Mouse (Mus musculus) heart, postnatal 0 days (tissue): Measurements from ENCODE around the gene Tmem79. TPM values are rescaled to one million over a fixed set of nuclear protein-coding genes. Genes with fewer than 3 reads are reported as not detected.
"Not testable (repeated sequence)": the region's sequence is repeated elsewhere in the genome, so short reads cannot be mapped to it uniquely, and the experiment has no call there.

Experiments used
- ATAC-seq: fragments of 200-750 bp; cut with Nextera tagmentation; 2 replicates; pipeline ENCODE4 v1.8.0; 2017; ENCODE audit warnings: low read depth, moderate number of reproducible peaks, moderate library complexity; ENCODE audit not compliant: insufficient read depth
- DNase-seq: peaks from one replicate; pipeline ENCODE4 v3.0.0-alpha.2; 2016; ENCODE audit warnings: low spot score
- H3K27ac ChIP-seq: fragments of 300-500 bp; sonication (generic); 2 replicates; pipeline ENCODE4 v1.5.1; 2014; ENCODE audit warnings: low read depth, mild to moderate bottlenecking
- H3K27me3 ChIP-seq: fragments of 300-500 bp; sonication (generic); 2 replicates; pipeline ENCODE4 v1.6.1; 2014; ENCODE audit warnings: low read length, mixed read lengths; ENCODE audit not compliant: control insufficient read depth, insufficient read depth
- H3K36me3 ChIP-seq: fragments of 300-500 bp; sonication (generic); replicated peaks from 2 replicates; pipeline ENCODE4 v1.6.1; 2014; ENCODE audit warnings: low read length, mixed read lengths; ENCODE audit not compliant: control insufficient read depth, insufficient read depth
- H3K4me1 ChIP-seq: fragments of 300-500 bp; sonication (generic); 2 replicates; pipeline ENCODE4 v1.6.1; 2014; ENCODE audit warnings: antibody characterized with exemption; ENCODE audit not compliant: control insufficient read depth, insufficient read depth
- H3K4me2 ChIP-seq: fragments of 300-500 bp; sonication (generic); 2 replicates; pipeline ENCODE4 v1.6.1; 2014; ENCODE audit warnings: low read depth, mild to moderate bottlenecking, low read length, moderate library complexity
- H3K4me3 ChIP-seq: fragments of 300-500 bp; sonication (generic); 2 replicates; pipeline ENCODE4 v1.5.1; 2014; ENCODE audit warnings: low read depth, low read length
- H3K9ac ChIP-seq: fragments of 300-500 bp; sonication (generic); replicated peaks from 2 replicates; pipeline ENCODE4 v1.6.1; 2014; ENCODE audit warnings: low read depth, low read length, mixed read lengths
- H3K9me3 ChIP-seq: fragments of 300-500 bp; sonication (generic); replicated peaks from 2 replicates; pipeline ENCODE4 v1.6.1; 2016; ENCODE audit warnings: low read length; ENCODE audit not compliant: control insufficient read depth
- CTCF ChIP-seq: IDR thresholded peaks from 2 replicates; pipeline ENCODE4 v1.5.1; 2016; ENCODE audit warnings: antibody characterized with exemption, control low read depth, low read depth
- EP300 ChIP-seq: IDR thresholded peaks from 2 replicates; pipeline ENCODE4 v1.6.1; 2016; ENCODE audit warnings: antibody characterized with exemption, low read depth
- WGBS: fragments of 180-500 bp; shearing (Covaris S2); extraction: QIAGEN DNeasy Blood & Tissue Kit; methylation state at CpG from one replicate; pipeline ENCODE4 v1.1.7; 2014; 5-methylcytosine and 5-hydroxymethylcytosine counted together
- polyA plus RNA-seq: library from polyadenylated mRNA; unstranded; fragments of >200 nt; fragmentation: Nextera tagmentation; extraction: Ambion mirVana; gene quantifications from 2 replicates; pipeline ENCODE4 v1.2.1, GENCODE M21; 2015
- total RNA-seq: library from RNA; depleted of rRNA; stranded (reverse); fragments of >200 nt; gene quantifications from 2 replicates; pipeline ENCODE4 v1.2.3, GENCODE M21; 2014; ENCODE audit warnings: low replicate concordance

Gene Tmem79
- total and polyA plus RNA-seq, 2 experiments from 2014 or later, result 1.6 to 3.7 TPM

DNA sequence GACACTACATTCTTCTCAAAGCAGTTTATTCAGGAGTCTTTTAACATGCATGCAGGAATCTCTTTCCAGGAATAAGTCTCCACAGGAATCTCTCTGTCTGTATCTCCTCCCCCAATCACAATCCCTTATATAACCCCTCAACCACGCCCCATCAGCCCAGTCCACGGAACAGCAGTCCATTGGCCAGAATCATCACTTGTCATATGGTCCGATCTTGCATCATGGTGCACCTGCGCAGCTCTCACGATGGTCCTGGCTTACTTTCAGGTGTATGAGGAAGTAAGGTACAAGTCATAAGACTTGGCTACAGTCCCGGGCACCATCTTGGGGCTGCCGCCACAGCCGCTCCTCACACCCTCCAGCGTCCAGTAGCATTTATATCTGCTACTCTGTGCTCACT lies 36.7 kb upstream of the Tmem79 start, which contains the start of gene Bglap3:
TSS of gene Bglap3 (minus strand) at position 101 of the 400 bp plus-strand sequence.
- not testable (repeated sequence) for H3K9me3 ChIP-seq, DNase-seq, H3K4me1 ChIP-seq, ATAC-seq, H3K27me3 ChIP-seq, H3K27ac ChIP-seq, H3K4me2 ChIP-seq, H3K9ac ChIP-seq, H3K36me3 ChIP-seq, H3K4me3 ChIP-seq
- 84% methylated on average over 9 of the region's 9 CpGs for WGBS

DNA sequence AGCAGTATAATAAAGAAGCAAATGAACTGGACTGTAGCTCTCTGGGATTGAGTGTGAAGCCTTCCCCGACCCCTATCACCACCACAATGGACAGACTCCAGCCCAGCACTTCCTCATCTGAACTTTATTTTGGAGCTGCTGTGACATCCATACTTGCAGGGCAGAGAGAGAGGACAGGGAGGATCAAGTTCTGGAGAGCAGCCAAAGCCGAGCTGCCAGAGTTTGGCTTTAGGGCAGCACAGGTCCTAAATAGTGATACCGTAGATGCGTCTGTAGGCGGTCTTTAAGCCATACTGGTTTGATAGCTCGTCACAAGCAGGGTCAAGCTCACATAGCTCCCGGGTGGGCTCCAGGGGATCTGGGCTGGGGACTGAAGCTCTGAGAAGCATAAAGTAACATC lies 32.6 kb upstream of the Tmem79 start:
- peaks cover 10% of the 10 kb centered on the region for H3K27me3 ChIP-seq
- WGBS, result 52% methylated on average over 7 of the region's 7 CpGs
- not testable (repeated sequence) for H3K4me1 ChIP-seq, H3K9ac ChIP-seq, H3K36me3 ChIP-seq, ATAC-seq, DNase-seq, H3K27ac ChIP-seq, H3K4me2 ChIP-seq, H3K4me3 ChIP-seq, H3K9me3 ChIP-seq

DNA sequence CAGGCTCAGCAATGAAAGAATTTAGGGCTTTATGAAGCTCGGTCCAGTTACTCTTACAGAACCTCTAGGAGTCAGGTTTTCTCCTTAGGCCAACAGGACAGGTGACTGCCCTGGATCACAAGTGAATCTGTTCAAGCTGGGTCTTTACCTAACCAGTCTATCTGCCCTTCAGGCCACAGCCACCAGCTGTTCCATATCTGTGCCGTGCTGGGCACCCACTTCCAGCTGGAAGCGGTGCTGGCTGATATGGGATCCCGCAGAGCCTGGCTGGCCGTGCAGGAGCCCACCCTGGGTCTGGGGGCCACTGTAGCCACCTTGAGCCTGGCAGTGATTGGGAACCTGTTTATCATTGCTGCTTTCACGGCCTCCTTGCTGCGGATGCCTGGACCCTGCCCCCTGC lies 31.6 kb upstream of the Tmem79 start:
- H3K4me3 ChIP-seq, ATAC-seq, H3K9ac ChIP-seq, H3K27ac ChIP-seq, H3K4me1 ChIP-seq, DNase-seq, H3K36me3 ChIP-seq, H3K9me3 ChIP-seq, H3K4me2 ChIP-seq: not testable (repeated sequence)
- peaks cover 10% of the 10 kb centered on the region for H3K27me3 ChIP-seq
- WGBS, result 53% methylated on average over 3 of the region's 7 CpGs

DNA sequence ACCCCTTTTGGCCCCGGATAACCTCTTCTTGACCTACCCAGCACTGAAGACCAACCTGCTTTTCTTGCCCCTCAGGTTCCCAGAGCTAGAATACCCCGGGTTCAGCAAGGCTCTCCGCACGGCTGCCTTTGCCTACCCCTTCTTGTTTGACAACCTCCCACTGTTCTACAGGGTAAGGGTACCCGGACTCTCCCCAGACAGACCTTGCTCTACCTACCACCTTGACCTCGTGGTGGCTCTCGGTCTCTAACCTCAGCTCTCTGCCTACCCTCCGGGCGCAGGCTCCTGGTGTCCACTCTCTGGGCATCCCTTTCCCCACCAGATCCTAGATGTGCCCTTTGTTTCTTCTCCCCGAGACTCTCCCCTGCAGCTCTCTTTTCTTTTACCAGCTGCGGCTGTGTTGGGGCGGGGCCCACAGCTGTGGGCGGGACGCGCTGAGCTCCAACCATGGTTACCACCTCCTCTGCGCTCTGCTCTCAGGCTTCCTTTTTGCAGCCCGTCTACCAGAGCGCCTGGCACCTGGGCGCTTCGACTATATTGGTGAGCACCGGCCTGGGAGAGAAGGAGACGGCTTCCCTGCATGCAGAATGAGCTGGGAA lies 31.0 kb upstream of the Tmem79 start:
- DNase-seq, H3K9me3 ChIP-seq, H3K4me2 ChIP-seq, H3K27ac ChIP-seq, H3K9ac ChIP-seq, H3K36me3 ChIP-seq, H3K4me1 ChIP-seq: not testable (repeated sequence)
- H3K27me3 ChIP-seq, result peaks cover 10% of the 10 kb centered on the region
- 6% methylated on average over 16 of the region's 22 CpGs for WGBS
- peak; percentile 42; the same call in 1 of the 2 replicates for ATAC-seq
- H3K4me3 ChIP-seq, result 0 out of 2 replicates have a peak overlapping the region, but pooled peaks have one; percentile 11

DNA sequence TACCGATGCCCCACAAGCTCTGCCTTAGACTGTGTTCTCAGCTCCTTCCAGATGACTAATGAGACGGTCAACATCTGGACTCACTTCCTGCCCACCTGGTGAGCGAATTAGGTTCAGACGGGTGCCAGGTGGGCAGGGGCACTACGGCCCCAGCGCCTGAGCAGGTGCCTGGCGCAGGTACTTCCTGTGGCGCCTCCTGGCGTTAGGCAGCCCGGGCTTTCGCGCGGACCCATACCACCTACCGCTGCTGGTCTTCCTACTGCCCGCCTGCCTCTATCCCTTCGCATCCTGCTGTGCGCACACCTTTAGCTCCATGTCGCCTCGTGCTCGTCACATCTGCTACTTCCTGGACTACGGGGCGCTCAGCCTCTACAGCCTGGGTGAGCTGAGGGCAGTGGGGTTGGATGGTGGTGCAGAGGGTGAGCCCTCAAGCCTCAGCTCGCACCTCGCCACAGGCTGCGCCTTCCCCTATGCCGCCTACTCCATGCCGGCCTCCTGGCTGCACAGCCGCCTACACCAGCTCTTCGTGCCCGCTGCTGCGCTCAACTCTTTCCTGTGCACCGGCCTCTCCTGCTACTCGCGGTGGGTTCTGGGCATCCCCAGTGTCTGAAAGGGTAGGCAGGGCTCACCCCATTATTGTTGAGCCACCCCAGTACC lies 29.9 kb upstream of the Tmem79 start:
- 45% methylated on average over 34 of the region's 34 CpGs for WGBS
- DNase-seq (no peak), ATAC-seq (no peak)
- no peaks in the 10 kb centered on the region; the same call in 1 of the 2 replicates for H3K4me1 ChIP-seq
- 0 out of 2 replicates have a peak, but pooled peaks cover 4% of the 10 kb centered on the region for H3K9me3 ChIP-seq
- H3K9ac ChIP-seq, result no peak overlapping the region
- H3K27ac ChIP-seq, result no peak overlapping the region
- H3K4me3 ChIP-seq, result no peak overlapping the region
- TF ChIP-seq CTCF, result no peak
- no peak for TF ChIP-seq EP300
- peaks cover 17% of the 10 kb centered on the region for H3K36me3 ChIP-seq
- no peak overlapping the region for H3K4me2 ChIP-seq
- peaks cover 10% of the 10 kb centered on the region for H3K27me3 ChIP-seq

DNA sequence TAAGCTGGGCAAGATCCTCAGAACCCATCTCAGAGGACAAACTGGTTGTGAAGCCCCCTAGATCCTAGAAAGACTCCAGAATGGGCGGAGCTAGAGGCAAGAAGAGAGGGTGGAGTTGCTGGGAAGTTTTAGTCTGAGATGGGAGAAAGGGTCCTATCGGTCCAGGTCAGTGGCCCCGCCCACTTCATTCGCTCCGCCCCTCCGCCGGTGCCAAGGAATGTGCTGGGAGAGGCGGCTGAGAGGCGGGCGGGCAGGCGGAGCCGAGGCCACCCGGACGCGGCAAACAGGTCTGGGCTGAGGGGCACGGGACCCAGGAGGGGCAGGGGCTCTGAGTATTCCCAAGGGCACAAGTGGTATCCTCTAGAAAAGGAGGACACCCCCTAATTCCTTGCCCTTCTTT lies 28.4 kb upstream of the Tmem79 start, which contains the start of gene Paqr6:
TSS of gene Paqr6 (plus strand) at position 248 of the 400 bp plus-strand sequence.
- ATAC-seq (peak; percentile 62), DNase-seq (peak; percentile 20)
- H3K9ac ChIP-seq, result no peak within 1 kb of the TSS
- peak within 1 kb of the TSS; percentile 30; the same call in 1 of the 2 replicates for H3K27ac ChIP-seq
- TF ChIP-seq EP300 (no peak), CTCF (no peak)
- no peaks in the 10 kb centered on the region for H3K9me3 ChIP-seq
- no peaks in the 10 kb centered on the region; the same call in 1 of the 2 replicates for H3K4me1 ChIP-seq
- H3K27me3 ChIP-seq, result peaks cover 10% of the 10 kb centered on the region
- 7% methylated on average over 16 of the region's 16 CpGs for WGBS
- 0 out of 2 replicates have a peak within 1 kb of the TSS, but pooled peaks have one; percentile 10 for H3K4me3 ChIP-seq
- H3K36me3 ChIP-seq, result peaks cover 32% of the 10 kb centered on the region
- peak within 1 kb of the TSS; percentile 38 for H3K4me2 ChIP-seq
